Mouse (Mus musculus) C2C12 (cell line): ENCODE data around the gene Gm3776. TPM values are rescaled to one million over a fixed set of nuclear protein-coding genes. Genes with fewer than 3 reads are reported as not detected.
A peak's percentile ranks its signal among the peaks of the same experiment; 100 is the strongest.
"Not testable (repeated sequence)": the region's sequence is repeated elsewhere in the genome, so short reads cannot be mapped to it uniquely, and the experiment has no call there.

Source experiments
- H3K27me3 ChIP-seq: one replicate; pipeline ENCODE4 v1.6.1; 2011; ENCODE audit not compliant: control insufficient read depth, insufficient read depth, insufficient read length
- H3K36me3 ChIP-seq: one replicate; pipeline ENCODE4 v1.6.1; 2011; ENCODE audit not compliant: control insufficient read depth, insufficient read depth
- H3K4me3 ChIP-seq: one replicate; pipeline ENCODE4 v1.5.1; 2011; ENCODE audit warnings: mild to moderate bottlenecking, control low read depth; ENCODE audit not compliant: poor library complexity, insufficient read depth, severe bottlenecking
- H3K79me2 ChIP-seq: one replicate; pipeline ENCODE4 v1.6.1; 2011; ENCODE audit not compliant: control insufficient read depth, insufficient read depth
- H3K79me3 ChIP-seq: one replicate; pipeline ENCODE4 v1.6.1; 2011; ENCODE audit warnings: low read depth, control low read depth
- H3ac ChIP-seq: one replicate; pipeline ENCODE3; 2011; ENCODE audit warnings: low read depth; ENCODE audit not compliant: control insufficient read depth, insufficient read length
- MAX ChIP-seq: IDR thresholded peaks from one replicate; pipeline ENCODE4 v1.6.1; 2011; ENCODE audit warnings: mild to moderate bottlenecking, control low read depth
- USF1 ChIP-seq: IDR thresholded peaks from one replicate; pipeline ENCODE4 v1.6.1; 2011; ENCODE audit warnings: low read depth, mild to moderate bottlenecking, control low read depth, moderate library complexity
- polyA plus RNA-seq: library from polyadenylated mRNA; unstranded; fragments of >200 nt; fragmentation: generic; extraction: Trizol; gene quantifications from one replicate; pipeline ENCODE4 v1.2.1, GENCODE M21; 2012; ENCODE audit warnings: missing spikeins

Gm3776 gene
- polyA plus RNA-seq, 1 experiment, result 0.76 TPM

GRCm38 (mm10) chr9:78255683-78256470 lies 1.1 kb upstream of the Gm3776 start:
- H3K4me3 ChIP-seq, H3K79me2 ChIP-seq, H3K36me3 ChIP-seq, H3K27me3 ChIP-seq, H3K79me3 ChIP-seq, H3ac ChIP-seq: not testable (repeated sequence)
- TF ChIP-seq USF1 (peak; percentile 67), MAX (peak; percentile 9)

- H3K27me3 ChIP-seq, H3ac ChIP-seq, H3K79me3 ChIP-seq, H3K36me3 ChIP-seq, H3K4me3 ChIP-seq, H3K79me2 ChIP-seq: not testable (repeated sequence)
These were observed 2.8 kb downstream of the Gm3776 start for GRCm38 (mm10) chr9:78259688-78260087.

GRCm38 (mm10) chr9:78270945-78271344 lies 14.0 kb downstream of the Gm3776 start:
- H3ac ChIP-seq, H3K79me2 ChIP-seq, H3K36me3 ChIP-seq, H3K27me3 ChIP-seq, H3K4me3 ChIP-seq, H3K79me3 ChIP-seq: not testable (repeated sequence)

- not testable (repeated sequence) for H3K27me3 ChIP-seq, H3K79me2 ChIP-seq, H3ac ChIP-seq, H3K36me3 ChIP-seq, H3K4me3 ChIP-seq, H3K79me3 ChIP-seq
- TF ChIP-seq USF1, result peak; percentile 37
These were observed 25.2 kb downstream of the Gm3776 start for GRCm38 (mm10) chr9:78282002-78282711.

GRCm38 (mm10) chr9:78289063-78289462 lies 32.1 kb downstream of the Gm3776 start:
- H3K27me3 ChIP-seq, H3K79me2 ChIP-seq, H3ac ChIP-seq, H3K36me3 ChIP-seq, H3K79me3 ChIP-seq, H3K4me3 ChIP-seq: not testable (repeated sequence)

GRCm38 (mm10) chr9:78289723-78290122 lies 32.8 kb downstream of the Gm3776 start, which contains the start of gene Gm10639:
Gene Gm10639, plus strand, starts transcription at chr9:78289923.
- H3ac ChIP-seq, H3K27me3 ChIP-seq, H3K36me3 ChIP-seq, H3K79me2 ChIP-seq, H3K79me3 ChIP-seq, H3K4me3 ChIP-seq: not testable (repeated sequence)

- H3ac ChIP-seq, H3K4me3 ChIP-seq, H3K79me2 ChIP-seq, H3K79me3 ChIP-seq, H3K27me3 ChIP-seq, H3K36me3 ChIP-seq: not testable (repeated sequence)
These were observed 35.5 kb downstream of the Gm3776 start for GRCm38 (mm10) chr9:78292462-78292861.

GRCm38 (mm10) chr9:78293683-78294082 lies 36.8 kb downstream of the Gm3776 start:
- H3K4me3 ChIP-seq, H3K79me2 ChIP-seq, H3K27me3 ChIP-seq, H3K36me3 ChIP-seq, H3ac ChIP-seq, H3K79me3 ChIP-seq: not testable (repeated sequence)

- H3ac ChIP-seq, H3K4me3 ChIP-seq, H3K36me3 ChIP-seq, H3K27me3 ChIP-seq, H3K79me2 ChIP-seq, H3K79me3 ChIP-seq: not testable (repeated sequence)
These were observed 37.9 kb downstream of the Gm3776 start for GRCm38 (mm10) chr9:78294781-78295180.
